Mouse (Mus musculus) forebrain, embryonic 14.5 days (tissue): ENCODE data around the gene Nsmce1. TPM values are rescaled to one million over a fixed set of nuclear protein-coding genes. Genes with fewer than 3 reads are reported as not detected.

Experiments
- ATAC-seq: fragments of 200-750 bp; cut with Nextera tagmentation; 2 replicates; pipeline ENCODE4 v1.8.0; 2017; ENCODE audit warnings: mild to moderate bottlenecking, moderate library complexity
- DNase-seq: peaks from one replicate; pipeline ENCODE4 v3.0.0-alpha.2; 2015; ENCODE audit warnings: low spot score
- H3K27ac ChIP-seq: fragments of 300-500 bp; sonication (generic); 2 replicates; pipeline ENCODE4 v1.5.1; 2014; ENCODE audit warnings: low read depth, mild to moderate bottlenecking, control low read depth, low read length, moderate library complexity
- H3K27me3 ChIP-seq: fragments of 300-500 bp; sonication (generic); replicated peaks from 2 replicates; pipeline ENCODE4 v1.6.1; 2014; ENCODE audit warnings: low read length, control low read depth, mixed read lengths; ENCODE audit not compliant: control insufficient read depth, insufficient read depth
- H3K36me3 ChIP-seq: fragments of 300-500 bp; sonication (generic); 2 replicates; pipeline ENCODE4 v1.6.1; 2014; ENCODE audit warnings: low read length, control low read depth; ENCODE audit not compliant: control insufficient read depth, insufficient read depth
- H3K4me1 ChIP-seq: fragments of 300-500 bp; sonication (generic); 2 replicates; pipeline ENCODE4 v1.6.1; 2014; ENCODE audit warnings: antibody characterized with exemption, low read length, control low read depth; ENCODE audit not compliant: control insufficient read depth, insufficient read depth
- H3K4me2 ChIP-seq: fragments of 300-500 bp; sonication (generic); 2 replicates; pipeline ENCODE4 v1.6.1; 2014; ENCODE audit warnings: mild to moderate bottlenecking, control low read depth, low read length
- H3K4me3 ChIP-seq: fragments of 300-500 bp; sonication (generic); 2 replicates; pipeline ENCODE4 v1.5.1; 2014; ENCODE audit warnings: low read depth, low read length, control low read depth
- H3K9ac ChIP-seq: fragments of 300-500 bp; sonication (generic); 2 replicates; pipeline ENCODE4 v1.6.1; 2014; ENCODE audit warnings: mild to moderate bottlenecking, low read length, control low read depth, moderate library complexity
- H3K9me3 ChIP-seq: fragments of 300-500 bp; sonication (generic); replicated peaks from 2 replicates; pipeline ENCODE4 v1.6.1; 2016; ENCODE audit warnings: low read length, control low read depth, mixed read lengths; ENCODE audit not compliant: control insufficient read depth
- WGBS: fragments of 180-500 bp; shearing (Covaris S2); extraction: QIAGEN DNeasy Blood & Tissue Kit; methylation state at CpG from one replicate; pipeline ENCODE4 v1.1.7; 2014; 5-methylcytosine and 5-hydroxymethylcytosine counted together
- polyA plus RNA-seq: library from polyadenylated mRNA; unstranded; fragments of >200 nt; fragmentation: Nextera tagmentation; extraction: Ambion mirVana; gene quantifications from 2 replicates; pipeline ENCODE4 v1.2.1, GENCODE M21; 2014

The Nsmce1 gene
- polyA plus RNA-seq, 1 experiment from 2014 or later: 149 TPM

DNA sequence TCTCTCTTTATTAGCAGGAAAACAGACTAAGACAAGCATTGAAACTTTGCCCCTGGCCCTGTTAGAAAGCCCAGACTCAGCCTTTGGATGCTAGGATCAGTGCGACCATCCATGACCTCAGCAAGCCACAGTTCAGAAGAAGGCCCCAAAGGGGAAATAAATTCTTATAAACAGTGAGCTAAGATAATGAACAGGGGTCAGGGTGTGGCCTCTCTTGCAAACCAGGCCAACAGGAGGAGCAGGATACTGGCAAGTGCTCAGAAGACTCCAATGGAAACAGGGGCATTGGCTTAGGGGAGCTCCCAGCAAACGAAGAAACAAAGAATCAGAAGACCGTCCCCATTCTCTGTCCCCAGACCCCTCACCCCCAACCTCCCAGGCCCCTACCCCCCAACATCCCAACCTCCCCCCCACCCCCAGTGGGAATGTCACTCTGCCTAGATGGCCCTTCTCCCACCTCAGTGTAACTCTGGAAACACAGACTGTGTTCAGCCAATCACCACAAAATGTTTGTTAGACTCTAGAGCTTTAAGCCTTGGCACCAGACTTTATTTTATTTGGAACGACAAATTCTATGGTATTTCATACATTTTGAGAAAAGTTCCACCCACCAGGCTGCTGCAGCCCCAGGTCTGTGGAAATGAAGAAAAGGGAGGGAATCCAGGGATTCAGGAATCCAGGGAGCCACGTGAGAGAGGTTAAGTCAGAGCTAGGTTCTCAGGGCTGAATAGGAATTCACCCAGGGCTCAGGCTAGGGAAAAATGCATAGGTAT, 23.9 kb upstream of the Nsmce1 start:
- Histone ChIP-seq H3K27ac (no peak overlapping the region), H3K27me3 (no peaks in the 10 kb centered on the region), H3K4me2 (no peak overlapping the region), H3K36me3 (no peaks in the 10 kb centered on the region), H3K4me3 (no peak overlapping the region), H3K9me3 (no peaks in the 10 kb centered on the region), H3K9ac (no peak overlapping the region), H3K4me1 (no peaks in the 10 kb centered on the region)
- DNase-seq (no peak), ATAC-seq (no peak)
- WGBS: 74% methylated on average over 5 of the region's 5 CpGs

DNA sequence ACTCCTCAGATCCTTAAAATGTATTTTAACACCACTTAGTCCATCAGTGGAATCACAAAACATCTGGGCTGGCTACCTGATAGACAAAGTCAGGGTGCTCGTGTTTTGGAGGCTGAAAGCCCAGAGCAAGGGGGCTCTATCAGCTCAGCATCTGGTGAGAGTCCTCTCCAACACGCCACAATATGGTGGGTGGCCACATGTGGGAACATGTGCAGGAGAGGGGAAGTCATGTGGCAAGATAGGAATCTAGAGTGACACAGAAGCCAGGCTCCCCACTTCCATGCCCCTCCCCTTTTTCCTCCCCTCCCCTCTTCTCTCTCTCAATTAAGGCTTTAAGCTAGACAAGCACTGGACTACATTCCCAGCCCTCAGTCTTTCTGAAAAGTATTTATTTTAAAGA, 20.5 kb upstream of the Nsmce1 start:
- ATAC-seq (no peak), DNase-seq (no peak)
- H3K9me3 ChIP-seq: no peaks in the 10 kb centered on the region
- H3K4me1 ChIP-seq: no peaks in the 10 kb centered on the region
- H3K9ac ChIP-seq: no peak overlapping the region
- no peak overlapping the region for H3K4me2 ChIP-seq
- 69% methylated on average over 2 of the region's 2 CpGs for WGBS
- no peak overlapping the region for H3K27ac ChIP-seq
- no peaks in the 10 kb centered on the region for H3K27me3 ChIP-seq
- H3K4me3 ChIP-seq: no peak overlapping the region
- no peaks in the 10 kb centered on the region for H3K36me3 ChIP-seq

DNA sequence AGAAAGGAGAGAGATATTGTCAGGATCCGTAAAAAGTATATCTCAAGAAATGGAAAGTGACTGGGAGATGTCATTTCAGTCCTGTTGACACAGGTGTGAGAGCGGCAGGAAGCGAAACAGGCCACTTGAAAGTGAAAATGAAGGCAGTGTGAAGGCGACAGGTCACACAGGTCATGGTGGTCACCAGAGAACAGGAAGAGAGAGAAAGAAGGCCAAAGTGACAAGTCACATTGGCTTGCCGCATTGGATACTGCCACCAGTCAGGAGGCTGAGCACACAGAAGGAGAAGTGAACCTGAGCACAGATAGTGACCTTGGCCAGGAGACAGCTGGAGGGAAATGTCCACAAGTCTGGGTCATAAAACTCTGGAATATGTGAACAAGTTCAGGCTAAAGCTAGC, 20.0 kb upstream of the Nsmce1 start:
- Histone ChIP-seq H3K27me3 (no peaks in the 10 kb centered on the region), H3K27ac (no peak overlapping the region), H3K9me3 (no peaks in the 10 kb centered on the region), H3K4me2 (no peak overlapping the region), H3K9ac (no peak overlapping the region), H3K36me3 (no peaks in the 10 kb centered on the region), H3K4me3 (no peak overlapping the region), H3K4me1 (no peaks in the 10 kb centered on the region)
- no peak for DNase-seq
- 94% methylated on average over 5 of the region's 5 CpGs for WGBS
- ATAC-seq: no peak

DNA sequence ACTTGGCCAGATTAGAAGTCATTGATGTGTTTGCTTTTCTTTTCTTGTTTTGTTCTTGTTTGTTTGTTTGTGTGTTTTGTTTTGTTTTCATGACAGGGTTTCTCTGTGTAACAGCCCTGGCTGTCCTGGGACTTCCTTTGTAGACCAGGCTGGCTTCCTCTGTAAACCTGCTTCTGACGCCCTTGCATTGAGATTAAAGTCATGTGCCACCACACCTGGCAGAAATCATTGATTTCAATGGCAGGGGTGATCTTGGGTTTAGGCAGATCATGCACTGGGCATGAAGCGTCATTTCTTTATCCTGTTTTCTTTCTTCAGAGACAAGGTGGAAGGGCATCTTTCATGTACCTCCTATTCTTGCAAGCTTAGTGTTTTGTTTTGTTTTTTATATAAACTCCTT, 15.9 kb upstream of the Nsmce1 start:
- WGBS: 85% methylated on average over 2 of the region's 2 CpGs
- H3K27me3 ChIP-seq: no peaks in the 10 kb centered on the region
- no peak overlapping the region for H3K9ac ChIP-seq
- DNase-seq: no peak
- H3K36me3 ChIP-seq: no peaks in the 10 kb centered on the region
- no peak for ATAC-seq
- H3K4me1 ChIP-seq: no peaks in the 10 kb centered on the region
- H3K4me3 ChIP-seq: no peak overlapping the region
- H3K27ac ChIP-seq: no peak overlapping the region
- H3K9me3 ChIP-seq: no peaks in the 10 kb centered on the region
- H3K4me2 ChIP-seq: no peak overlapping the region

DNA sequence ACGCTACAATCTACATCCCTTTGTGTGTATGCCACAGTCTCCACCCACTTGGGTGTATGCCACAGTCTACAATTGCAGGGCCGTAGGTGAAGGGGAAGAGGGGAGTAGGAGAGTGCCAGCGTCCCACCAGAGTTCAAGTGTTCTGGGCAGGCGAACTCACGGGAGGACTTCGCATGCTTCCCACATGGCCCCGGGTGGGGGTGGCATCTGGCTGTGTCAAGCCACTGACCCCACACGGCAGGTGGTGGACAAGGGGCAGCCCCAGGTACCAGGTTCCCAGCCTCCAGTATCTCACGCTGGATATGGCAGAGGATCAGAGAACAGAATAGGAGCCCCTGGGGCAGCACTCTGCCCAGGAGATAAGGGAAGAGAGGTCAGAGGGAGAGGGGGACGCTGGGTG, 14.2 kb upstream of the Nsmce1 start:
- Histone ChIP-seq H3K36me3 (no peaks in the 10 kb centered on the region), H3K9me3 (no peaks in the 10 kb centered on the region), H3K27me3 (no peaks in the 10 kb centered on the region), H3K4me1 (no peaks in the 10 kb centered on the region), H3K4me2 (no peak overlapping the region), H3K9ac (no peak overlapping the region), H3K4me3 (no peak overlapping the region), H3K27ac (no peak overlapping the region)
- 74% methylated on average over 10 of the region's 10 CpGs for WGBS
- DNase-seq (no peak), ATAC-seq (no peak)

DNA sequence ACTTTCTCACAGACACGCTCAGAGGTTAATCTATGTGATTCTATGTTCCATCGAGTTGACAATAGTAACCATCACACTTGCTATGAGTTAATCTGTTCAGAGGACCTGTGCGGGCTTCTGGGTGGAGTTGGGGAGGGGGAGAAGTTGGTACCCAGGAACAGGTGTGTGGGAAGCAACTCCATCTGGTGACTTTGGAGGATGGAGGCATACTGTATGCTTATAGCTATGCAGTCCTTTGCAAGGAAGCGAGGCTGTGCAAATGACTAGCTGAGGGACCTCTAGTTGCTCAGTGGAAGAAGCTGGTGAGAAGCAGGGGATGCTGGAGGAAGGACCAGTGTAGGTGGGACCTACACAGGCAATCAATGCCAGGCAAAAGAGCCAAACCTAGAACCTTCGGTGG, 13.2 kb upstream of the Nsmce1 start:
- no peak overlapping the region for H3K4me3 ChIP-seq
- H3K27ac ChIP-seq: no peak overlapping the region
- no peak for DNase-seq
- 93% methylated on average over 5 of the region's 5 CpGs for WGBS
- no peak for ATAC-seq
- H3K36me3 ChIP-seq: no peaks in the 10 kb centered on the region
- no peaks in the 10 kb centered on the region for H3K4me1 ChIP-seq
- H3K9ac ChIP-seq: no peak overlapping the region
- H3K4me2 ChIP-seq: no peak overlapping the region
- no peaks in the 10 kb centered on the region for H3K27me3 ChIP-seq
- no peaks in the 10 kb centered on the region for H3K9me3 ChIP-seq

DNA sequence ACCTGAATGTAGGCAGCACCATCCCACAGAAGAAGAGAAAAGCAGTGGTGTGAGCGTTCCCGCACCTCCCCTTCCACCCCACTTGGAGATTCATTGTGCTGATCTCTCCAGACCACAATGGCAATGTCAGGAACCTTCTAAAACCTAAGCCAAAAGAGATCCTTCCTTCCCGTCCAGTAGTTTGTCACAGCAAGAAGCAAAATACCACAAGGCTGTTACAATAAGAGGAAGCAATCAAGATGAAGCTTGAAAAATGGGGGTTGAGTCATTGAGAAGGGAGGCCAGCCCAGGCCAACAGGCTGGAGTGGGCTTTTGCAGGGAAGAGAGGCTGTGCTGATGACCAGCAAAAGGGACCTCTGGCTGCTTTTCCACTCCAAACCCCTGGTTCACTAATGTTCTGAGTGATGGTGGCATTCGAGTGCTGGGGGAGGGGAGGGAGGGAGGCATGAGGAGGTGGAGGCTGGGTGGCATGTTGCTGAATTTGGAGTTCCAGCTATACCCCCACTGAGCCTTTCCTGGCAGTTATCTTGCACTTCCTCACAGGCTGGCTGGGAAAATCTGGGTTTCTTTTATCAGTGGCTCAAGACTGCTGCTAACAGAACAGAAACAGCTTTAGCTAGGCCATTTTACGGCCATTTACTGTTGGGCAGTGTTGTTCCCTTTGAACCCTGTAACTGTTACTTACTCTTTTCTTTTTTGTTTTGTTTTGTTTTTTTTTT, 12.1 kb upstream of the Nsmce1 start:
- Histone ChIP-seq H3K27me3 (no peaks in the 10 kb centered on the region), H3K4me3 (no peak overlapping the region), H3K27ac (no peak overlapping the region), H3K4me1 (no peaks in the 10 kb centered on the region), H3K9ac (no peak overlapping the region), H3K4me2 (no peak overlapping the region), H3K36me3 (no peaks in the 10 kb centered on the region), H3K9me3 (no peaks in the 10 kb centered on the region)
- 80% methylated on average over 5 of the region's 5 CpGs for WGBS
- no peak for ATAC-seq
- no peak for DNase-seq

DNA sequence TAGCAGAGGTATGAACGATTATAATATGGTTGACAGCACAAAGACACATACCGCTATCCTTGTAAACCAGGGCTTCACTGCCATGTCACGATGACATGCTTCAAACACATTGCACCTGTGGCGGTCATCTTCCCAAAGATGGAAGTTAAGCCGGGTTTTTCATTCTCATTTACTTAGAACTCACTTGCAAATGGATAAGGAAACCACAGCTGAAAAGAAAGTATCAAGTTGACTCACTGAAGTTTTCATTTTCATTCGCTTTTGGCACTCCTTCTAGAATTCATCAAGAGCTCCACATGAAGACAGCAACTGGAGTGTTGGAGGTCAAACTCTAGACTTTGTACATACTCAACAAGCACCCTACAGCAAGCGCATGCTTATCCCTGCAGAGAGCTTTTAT, 9.5 kb upstream of the Nsmce1 start:
- 92% methylated on average over 7 of the region's 7 CpGs for WGBS
- Histone ChIP-seq H3K27ac (no peak overlapping the region), H3K9me3 (no peaks in the 10 kb centered on the region), H3K27me3 (no peaks in the 10 kb centered on the region), H3K36me3 (no peaks in the 10 kb centered on the region), H3K9ac (no peak overlapping the region), H3K4me3 (no peak overlapping the region), H3K4me1 (no peaks in the 10 kb centered on the region), H3K4me2 (no peak overlapping the region)
- ATAC-seq (no peak), DNase-seq (no peak)
